Mouse (Mus musculus) CH12.LX (cell line): ENCODE measurements around the gene Nt5m. TPM values are rescaled to one million over a fixed set of nuclear protein-coding genes. Genes with fewer than 3 reads are reported as not detected.

Source experiments
- DNase-seq: peaks from one replicate; pipeline ENCODE4 v3.0.0-alpha.2; 2013; ENCODE audit errors: extremely low read depth
- H3K27ac ChIP-seq: 2 replicates; pipeline ENCODE4 v1.5.1; 2012; ENCODE audit warnings: low read depth, mild to moderate bottlenecking, control low read depth, moderate library complexity; ENCODE audit not compliant: insufficient read depth
- H3K27me3 ChIP-seq: replicated peaks from 2 replicates; pipeline ENCODE3; 2012; ENCODE audit warnings: inconsistent platforms
- H3K36me3 ChIP-seq, 2 experiments: replicated peaks in 1 of 2; 2 replicates each; pipeline versions ENCODE3 to v1.6.1; 2012; ENCODE audit warnings: inconsistent platforms in 1 of 2, low read length in 1 of 2, mild to moderate bottlenecking in 1 of 2, mixed read lengths in 1 of 2, moderate library complexity in 1 of 2; ENCODE audit not compliant: control insufficient read depth in 1 of 2, insufficient read depth in 1 of 2
- H3K4me1 ChIP-seq, 2 experiments: 2 replicates each; pipeline ENCODE4 v1.6.1; 2012; ENCODE audit warnings: inconsistent platforms in 1 of 2, moderate library complexity in 1 of 2; ENCODE audit not compliant: insufficient read depth in 2 of 2, control insufficient read depth in 1 of 2
- H3K4me2 ChIP-seq: 2 replicates; pipeline ENCODE4 v1.6.1; 2012; ENCODE audit warnings: low read depth, mild to moderate bottlenecking, control low read depth; ENCODE audit not compliant: poor library complexity, insufficient read depth, severe bottlenecking
- H3K4me3 ChIP-seq, 3 experiments: fragments of 150-350 bp in 1 of 3; sonication (generic) in 1 of 3; replicated peaks in 1 of 3; 2 replicates each; pipeline versions ENCODE3 to v1.5.1; 2011 to 2012; ENCODE audit warnings: low read depth in 2 of 3, low read length in 2 of 3, mild to moderate bottlenecking in 2 of 3, moderate library complexity in 2 of 3, control low read depth in 1 of 3, improper control_type of control experiment in 1 of 3, inconsistent platforms in 1 of 3, mixed read lengths in 1 of 3; ENCODE audit not compliant: poor library complexity in 1 of 3
- H3K79me2 ChIP-seq: replicated peaks from 2 replicates; pipeline ENCODE4 v1.6.1; 2012; ENCODE audit warnings: mild to moderate bottlenecking, moderate library complexity; ENCODE audit not compliant: control insufficient read depth, poor library complexity, insufficient read depth, severe bottlenecking; ENCODE audit errors: extremely low read depth
- H3K9ac ChIP-seq: 2 replicates; pipeline ENCODE4 v1.6.1; 2012; ENCODE audit warnings: low read depth, mild to moderate bottlenecking, control low read depth, moderate library complexity; ENCODE audit not compliant: insufficient read depth
- H3K9me3 ChIP-seq: replicated peaks from 2 replicates; pipeline ENCODE3; 2012; ENCODE audit warnings: low read length, inconsistent platforms, mixed read lengths
- IRF4 ChIP-seq: IDR thresholded peaks from 2 replicates; pipeline ENCODE4 v1.6.1; 2014; ENCODE audit warnings: low read depth, mild to moderate bottlenecking, inconsistent platforms, low read length, improper control_type of control experiment
- JUND ChIP-seq: conservative IDR thresholded peaks from 2 replicates; pipeline ENCODE4 v1.6.1; 2011; ENCODE audit warnings: low read depth, low read length, improper control_type of control experiment
- MAZ ChIP-seq: IDR thresholded peaks from 2 replicates; pipeline ENCODE4 v1.6.1; 2012; ENCODE audit warnings: low read depth, mild to moderate bottlenecking, inconsistent platforms, low read length, improper control_type of control experiment, moderate library complexity
- dilution Hi-C: fragments of 300-500 bp; cut with MboI; formaldehyde crosslinking; loops from 2 replicates; pipeline ENCODE4 v1.14.3; 2020; ENCODE audit warnings: low sequenced_read_pairs; ENCODE audit not compliant: extremely low pct_unique_long_range_greater_than_20kb, extremely low pct_ligation_motif_present
- in situ Hi-C: fragments of 300-500 bp; cut with MboI; formaldehyde crosslinking; loops from 3 replicates; pipeline ENCODE4 v1.14.3; 2019; ENCODE audit warnings: low sequenced_read_pairs, low pct_ligation_motif_present, low pct_unique_long_range_greater_than_20kb, mixed read lengths
- polyA plus RNA-seq: library from polyadenylated mRNA; unstranded; fragments of >175 nt; gene quantifications from 2 replicates; pipeline ENCODE4 v1.2.1, GENCODE M21; 2012; ENCODE audit warnings: low read depth; ENCODE audit not compliant: insufficient read length
- total RNA-seq, 2 experiments: library from RNA; depleted of rRNA; stranded (reverse); fragments of 300-350 nt in 1 of 2; fragments of >200 nt in 1 of 2; gene quantifications; 2 replicates each; pipeline ENCODE4 v1.2.3; 2012 to 2014

The Nt5m gene
- total and polyA plus RNA-seq, 3 experiments, result 22.3 to 25.7 (median 24.3) TPM

- no peak overlapping the region for H3K27ac ChIP-seq
- H3K4me2 ChIP-seq, result 0 out of 2 replicates have a peak overlapping the region, but pooled peaks have one; percentile 18
- H3K9me3 ChIP-seq, result no peaks in the 10 kb centered on the region
- H3K9ac ChIP-seq, result no peak overlapping the region
- no peak overlapping the region for H3K4me3 ChIP-seq
- no peak for DNase-seq
- in situ Hi-C loops (no loop called here), dilution Hi-C loops (no loop called here)
- H3K36me3 ChIP-seq, result no peaks in the 10 kb centered on the region
- H3K79me2 ChIP-seq, result no peaks in the 10 kb centered on the region
- H3K4me1 ChIP-seq, result peaks cover 0 to 3% of the 10 kb centered on the region in 2 experiments; a peak in 2 of 4 replicates
- TF ChIP-seq JUND, result no peak
- H3K27me3 ChIP-seq, result peaks cover 12% of the 10 kb centered on the region
These were observed 82.0 kb downstream of the Nt5m start for GRCm38 (mm10) chr11:59921265-59921664.

- Histone ChIP-seq H3K9me3 (no peaks in the 10 kb centered on the region), H3K27me3 (peaks cover 44% of the 10 kb centered on the region), H3K4me2 (no peak overlapping the region), H3K4me3 (no peak overlapping the region), H3K27ac (no peak overlapping the region), H3K79me2 (no peaks in the 10 kb centered on the region), H3K4me1 (peaks cover 7 to 24% of the 10 kb centered on the region in 2 experiments), H3K36me3 (no peaks in the 10 kb centered on the region), H3K9ac (no peak overlapping the region)
- no peak for TF ChIP-seq MAZ
- no peak for TF ChIP-seq IRF4
- no peak for DNase-seq
- in situ Hi-C loops, result no loop called here
- dilution Hi-C loops, result no loop called here
These were observed 90.8 kb downstream of the Nt5m start for GRCm38 (mm10) chr11:59930031-59930430.

Other genes starting within 250 kb of the Nt5m start
- not detected in 2 replicates for gene Olfr223, start 246.2 kb upstream of the Nt5m start, total RNA-seq (2012; rRNA removed)
- gene Olfr223, start 246.2 kb upstream of the Nt5m start, total RNA-seq (2014; rRNA removed), result not detected in 2 replicates
- gene Olfr223, start 246.2 kb upstream of the Nt5m start, polyA plus RNA-seq, result not detected in 2 replicates
- 59.5 and 71.6 TPM in 2 replicates for gene Mprip, start 178.1 kb upstream of the Nt5m start, total RNA-seq (2012; rRNA removed)
- gene Mprip, start 178.1 kb upstream of the Nt5m start, total RNA-seq (2014; rRNA removed), result 45.6 and 50.6 TPM in 2 replicates
- 52.8 and 56.4 TPM in 2 replicates for gene Mprip, start 178.1 kb upstream of the Nt5m start, polyA plus RNA-seq
- not detected in 2 replicates for gene Pld6, start 51.8 kb upstream of the Nt5m start, total RNA-seq (2012; rRNA removed)
- gene Pld6, start 51.8 kb upstream of the Nt5m start, total RNA-seq (2014; rRNA removed), result not detected in 2 replicates
- gene Pld6, start 51.8 kb upstream of the Nt5m start, polyA plus RNA-seq, result not detected in 2 replicates
- gene Flcn, start 29.4 kb upstream of the Nt5m start, total RNA-seq (2012; rRNA removed), result 36.1 and 37.2 TPM in 2 replicates
- 28.7 and 31.7 TPM in 2 replicates for gene Flcn, start 29.4 kb upstream of the Nt5m start, total RNA-seq (2014; rRNA removed)
- gene Flcn, start 29.4 kb upstream of the Nt5m start, polyA plus RNA-seq, result 31.1 and 35.1 TPM in 2 replicates
- 128 and 140 TPM in 2 replicates for gene Cops3, start 391 bp downstream of the Nt5m start, total RNA-seq (2012; rRNA removed)
- 317 and 374 TPM in 2 replicates for gene Cops3, start 391 bp downstream of the Nt5m start, total RNA-seq (2014; rRNA removed)
- gene Cops3, start 391 bp downstream of the Nt5m start, polyA plus RNA-seq, result 248 and 267 TPM in 2 replicates
- 32.9 and 35.5 TPM in 2 replicates for gene Med9, start 108.8 kb downstream of the Nt5m start, total RNA-seq (2012; rRNA removed)
- gene Med9, start 108.8 kb downstream of the Nt5m start, total RNA-seq (2014; rRNA removed), result 36.8 and 43.3 TPM in 2 replicates
- 35.1 and 41.6 TPM in 2 replicates for gene Med9, start 108.8 kb downstream of the Nt5m start, polyA plus RNA-seq
- gene Rasd1, start 125.5 kb downstream of the Nt5m start, total RNA-seq (2012; rRNA removed), result 0.17 and 0.30 TPM in 2 replicates
- 0.13 and 0.14 TPM in 2 replicates for gene Rasd1, start 125.5 kb downstream of the Nt5m start, total RNA-seq (2014; rRNA removed)
- 0.15 TPM in 1 of 2 replicates, not detected in the other for gene Rasd1, start 125.5 kb downstream of the Nt5m start, polyA plus RNA-seq
- 7.8 and 9.1 TPM in 2 replicates for gene Pemt, start 207.0 kb downstream of the Nt5m start, total RNA-seq (2012; rRNA removed)
- 6.7 and 6.9 TPM in 2 replicates for gene Pemt, start 207.0 kb downstream of the Nt5m start, total RNA-seq (2014; rRNA removed)
- gene Pemt, start 207.0 kb downstream of the Nt5m start, polyA plus RNA-seq, result 10.5 and 10.7 TPM in 2 replicates